Mouse (Mus musculus): Measurements from ENCODE around the gene Vps35.

DNA sequence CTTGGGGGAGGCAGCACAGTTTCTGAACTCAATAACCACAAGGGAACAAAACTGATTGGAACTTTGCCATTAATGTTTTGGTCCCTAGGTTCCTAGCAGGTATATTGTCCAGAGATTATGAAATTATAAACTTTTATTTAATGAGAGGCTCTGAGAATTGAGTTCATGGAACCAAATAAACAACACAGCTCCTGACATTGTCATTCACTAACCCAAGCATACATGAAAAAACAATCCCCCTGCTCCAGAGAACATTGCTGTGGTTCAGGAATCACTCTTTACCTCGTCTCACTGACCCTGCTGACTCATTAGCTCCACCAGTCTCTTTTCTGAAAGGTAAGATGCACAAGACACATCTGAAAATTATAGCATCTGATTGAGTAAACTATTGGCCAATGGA, 73.9 kb downstream of the Vps35 start, which contains the start of gene Olfr371:
- TF ChIP-seq CTCF (IDR thresholded peaks at IDR 0.05; ENCODE audit: low read depth, low read length) (no peak), POLR2A (IDR thresholded peaks at IDR 0.05; ENCODE audit: borderline replicate concordance, low read depth, low read length) (no peak)

All from bone marrow macrophage, adult 2 months (primary cell).